Mouse (Mus musculus): ENCODE results near the gene Bckdha.

- no peak for TF ChIP-seq POLR2A (IDR thresholded peaks at IDR 0.05; ENCODE audit: borderline replicate concordance, low read depth, low read length)
- no peak for TF ChIP-seq CTCF (IDR thresholded peaks at IDR 0.05; ENCODE audit: low read depth, low read length)
Observed at GRCm38 (mm10) chr7:25644631-25645030, 14.2 kb downstream of the Bckdha start.
